Mouse (Mus musculus): ENCODE measurements around the gene Cog5. TPM values are rescaled to one million over a fixed set of nuclear protein-coding genes. Genes with fewer than 3 reads are reported as not detected.

The Cog5 gene
- polyA plus RNA-seq, 1 experiment from 2014 or later: 32.2 TPM

GRCm38 (mm10) chr12:31656841-31657240 is 2.2 kb downstream of the Cog5 start:
- Histone ChIP-seq H3K36me3 (0 out of 2 replicates have a peak, but pooled peaks cover under 1% of the 10 kb centered on the region), H3K4me3 (no peak overlapping the region), H3K27me3 (no peaks in the 10 kb centered on the region), H3K9me3 (no peaks in the 10 kb centered on the region), H3K9ac (no peak overlapping the region), H3K4me2 (no peak overlapping the region), H3K4me1 (replicated peaks) (peaks cover 4% of the 10 kb centered on the region), H3K27ac (no peak overlapping the region)
- whole genome bisulfite sequencing: 100% methylated on average over 2 of the region's 2 CpGs
- ATAC-seq (ENCODE audit: low FRiP score): no peak

GRCm38 (mm10) chr12:31665999-31666398 is 11.3 kb downstream of the Cog5 start:
- Histone ChIP-seq H3K4me2 (no peak overlapping the region), H3K36me3 (peaks cover 40% of the 10 kb centered on the region), H3K4me3 (no peak overlapping the region), H3K4me1 (replicated peaks) (no peaks in the 10 kb centered on the region), H3K9me3 (no peaks in the 10 kb centered on the region), H3K9ac (no peak overlapping the region), H3K27ac (no peak overlapping the region), H3K27me3 (no peaks in the 10 kb centered on the region)
- WGBS: 75% methylated on average over 6 of the region's 6 CpGs
- ATAC-seq (ENCODE audit: low FRiP score): no peak

GRCm38 (mm10) chr12:31667187-31667586 is 12.5 kb downstream of the Cog5 start:
- Histone ChIP-seq H3K4me2 (no peak overlapping the region), H3K27me3 (no peaks in the 10 kb centered on the region), H3K9me3 (no peaks in the 10 kb centered on the region), H3K4me1 (replicated peaks) (no peaks in the 10 kb centered on the region), H3K4me3 (no peak overlapping the region), H3K36me3 (peaks cover 43% of the 10 kb centered on the region), H3K9ac (no peak overlapping the region), H3K27ac (no peak overlapping the region)
- WGBS: 57% methylated on average over 3 of the region's 3 CpGs
- ATAC-seq (ENCODE audit: low FRiP score): no peak

- Histone ChIP-seq H3K27ac (no peak overlapping the region), H3K4me1 (replicated peaks) (no peaks in the 10 kb centered on the region), H3K4me3 (no peak overlapping the region), H3K27me3 (no peaks in the 10 kb centered on the region), H3K9me3 (no peaks in the 10 kb centered on the region), H3K4me2 (no peak overlapping the region), H3K36me3 (peaks cover 11% of the 10 kb centered on the region), H3K9ac (no peak overlapping the region)
- WGBS: 93% methylated on average over 3 of the region's 3 CpGs
- ATAC-seq (ENCODE audit: low FRiP score): no peak
These were observed 32.0 kb downstream of the Cog5 start for GRCm38 (mm10) chr12:31686679-31687078.

DNA sequence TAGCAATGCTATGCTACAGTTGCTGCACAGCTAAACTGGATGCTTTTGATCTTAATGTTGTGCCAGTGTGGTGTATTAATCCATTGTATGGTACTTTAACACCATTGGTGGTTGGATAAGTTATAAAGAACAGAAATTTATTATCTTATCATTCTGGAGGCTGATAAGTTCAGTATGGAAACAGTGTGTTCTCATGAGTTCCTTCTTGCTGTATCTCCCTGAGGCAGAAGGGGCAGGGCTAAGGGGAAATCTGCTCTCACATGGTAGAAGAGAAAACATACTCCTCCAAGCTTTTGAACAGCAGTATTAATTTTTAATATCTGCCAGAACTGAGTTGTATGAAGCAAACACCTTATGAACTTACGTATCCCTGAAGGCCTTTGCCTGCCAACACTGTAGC is 38.6 kb downstream of the Cog5 start:
- no peak overlapping the region for H3K4me2 ChIP-seq
- no peak overlapping the region for H3K27ac ChIP-seq
- no peaks in the 10 kb centered on the region for H3K4me1 ChIP-seq (replicated peaks)
- H3K4me3 ChIP-seq: no peak overlapping the region
- H3K36me3 ChIP-seq: peaks cover 12% of the 10 kb centered on the region
- no peaks in the 10 kb centered on the region for H3K9me3 ChIP-seq
- no peaks in the 10 kb centered on the region for H3K27me3 ChIP-seq
- WGBS: 93% methylated on average over 1 of the region's 1 CpGs
- no peak for ATAC-seq (ENCODE audit: low FRiP score)
- no peak overlapping the region for H3K9ac ChIP-seq

DNA sequence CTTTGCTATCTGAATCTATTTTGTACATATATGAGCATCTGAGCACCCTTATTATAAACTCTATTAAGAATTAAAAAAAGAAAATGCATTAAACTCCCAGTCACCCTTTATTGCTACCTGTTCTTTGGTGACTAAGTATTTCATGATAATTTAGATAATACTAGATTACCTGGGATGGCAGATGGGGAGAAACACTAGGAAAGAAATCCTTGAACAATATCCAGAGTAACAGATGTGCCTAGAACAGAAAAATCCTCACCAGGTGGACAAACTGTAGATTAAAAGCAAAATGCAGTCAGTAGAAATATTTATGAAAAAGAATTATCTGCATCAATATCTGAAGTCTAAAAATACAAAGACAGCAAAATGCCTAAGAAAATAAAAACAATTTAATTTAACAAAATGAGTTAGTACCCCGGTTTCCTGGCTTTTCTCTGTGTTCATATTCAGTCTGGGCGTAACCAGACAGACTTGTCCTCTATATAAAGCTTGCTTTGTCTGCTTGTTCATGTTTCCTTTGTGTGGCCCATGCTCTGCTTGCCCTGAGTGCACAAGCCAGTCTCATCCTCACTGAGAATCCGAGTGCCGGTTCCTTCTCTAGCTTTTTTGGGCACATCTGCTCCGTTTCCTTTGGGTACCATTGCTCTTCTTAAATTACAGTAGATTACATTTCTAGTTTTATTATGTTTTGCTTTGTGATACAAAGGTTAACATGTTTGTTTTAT is 46.1 kb downstream of the Cog5 start:
- Histone ChIP-seq H3K4me1 (replicated peaks) (0 out of 2 replicates have a peak, but pooled peaks cover 2% of the 10 kb centered on the region), H3K9me3 (no peaks in the 10 kb centered on the region), H3K9ac (no peak overlapping the region), H3K36me3 (peaks cover 9% of the 10 kb centered on the region), H3K4me3 (no peak overlapping the region), H3K27ac (no peak overlapping the region), H3K27me3 (no peaks in the 10 kb centered on the region), H3K4me2 (no peak overlapping the region)
- no peak for ATAC-seq (ENCODE audit: low FRiP score)
- WGBS: 43% methylated on average over 5 of the region's 5 CpGs

DNA sequence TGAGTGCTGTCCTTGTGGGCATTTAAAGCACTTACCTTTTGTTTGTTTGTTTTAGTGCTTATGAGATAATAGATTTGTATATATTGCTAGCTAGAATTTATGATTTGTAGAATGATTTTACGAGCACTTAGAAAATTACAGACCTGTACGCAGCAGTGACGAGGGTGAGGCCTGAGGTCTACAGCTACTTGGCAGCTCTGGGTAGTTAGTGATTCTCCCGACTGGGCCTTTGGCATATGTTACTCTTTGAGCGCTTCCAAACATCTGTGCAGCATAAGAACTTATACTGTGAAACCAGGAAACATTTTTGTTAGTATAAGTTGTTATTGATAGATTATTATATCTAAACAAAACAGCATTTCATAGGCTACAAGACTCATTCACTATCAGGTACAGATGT is 46.7 kb downstream of the Cog5 start:
- Histone ChIP-seq H3K4me1 (replicated peaks) (0 out of 2 replicates have a peak, but pooled peaks cover 2% of the 10 kb centered on the region), H3K9ac (no peak overlapping the region), H3K9me3 (no peaks in the 10 kb centered on the region), H3K4me2 (no peak overlapping the region), H3K4me3 (no peak overlapping the region), H3K27ac (no peak overlapping the region), H3K27me3 (no peaks in the 10 kb centered on the region), H3K36me3 (peaks cover 9% of the 10 kb centered on the region)
- WGBS: 80% methylated on average over 5 of the region's 5 CpGs
- no peak for ATAC-seq (ENCODE audit: low FRiP score)

DNA sequence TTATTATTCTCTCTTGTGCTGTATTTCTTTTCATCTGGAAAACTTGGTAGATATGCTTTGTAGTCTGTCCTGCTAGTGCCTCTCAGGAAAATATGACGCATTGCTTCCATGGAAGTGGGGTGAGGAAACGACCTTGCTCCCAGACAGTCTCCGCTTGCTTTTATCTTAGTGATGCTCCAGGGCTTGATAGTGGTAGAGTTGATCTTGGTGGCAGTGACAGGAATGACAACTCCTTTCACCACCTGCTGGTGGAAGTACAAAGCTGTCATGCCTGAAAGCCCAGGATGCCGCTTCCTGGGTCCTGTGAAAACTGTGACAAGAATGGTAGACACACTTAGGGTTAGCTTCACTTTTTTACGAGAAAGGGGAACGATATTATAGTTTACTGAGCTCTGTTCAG is 49.2 kb downstream of the Cog5 start:
- Histone ChIP-seq H3K9ac (no peak overlapping the region), H3K4me3 (no peak overlapping the region), H3K9me3 (no peaks in the 10 kb centered on the region), H3K27me3 (no peaks in the 10 kb centered on the region), H3K4me1 (replicated peaks) (peaks cover 3% of the 10 kb centered on the region), H3K36me3 (no peaks in the 10 kb centered on the region), H3K27ac (no peak overlapping the region), H3K4me2 (no peak overlapping the region)
- no peak for ATAC-seq (ENCODE audit: low FRiP score)
- WGBS: 74% methylated on average over 6 of the region's 6 CpGs

- no peak overlapping the region for H3K4me2 ChIP-seq
- no peak overlapping the region for H3K4me3 ChIP-seq
- peaks cover 15% of the 10 kb centered on the region for H3K4me1 ChIP-seq (replicated peaks)
- 63% methylated on average over 2 of the region's 2 CpGs for WGBS
- no peaks in the 10 kb centered on the region for H3K27me3 ChIP-seq
- no peak overlapping the region for H3K9ac ChIP-seq
- 0 out of 2 replicates have a peak, but pooled peaks cover 3% of the 10 kb centered on the region for H3K36me3 ChIP-seq
- H3K9me3 ChIP-seq: no peaks in the 10 kb centered on the region
- no peak for ATAC-seq (ENCODE audit: low FRiP score)
- H3K27ac ChIP-seq: no peak overlapping the region
These were observed 51.5 kb downstream of the Cog5 start for GRCm38 (mm10) chr12:31706168-31706567.

- no peak overlapping the region for H3K9ac ChIP-seq
- 0 out of 2 replicates have a peak, but pooled peaks cover 3% of the 10 kb centered on the region for H3K36me3 ChIP-seq
- peaks cover 15% of the 10 kb centered on the region for H3K4me1 ChIP-seq (replicated peaks)
- no peaks in the 10 kb centered on the region for H3K27me3 ChIP-seq
- no peak for ATAC-seq (ENCODE audit: low FRiP score)
- WGBS: 74% methylated on average over 1 of the region's 1 CpGs
- H3K27ac ChIP-seq: no peak overlapping the region
- no peaks in the 10 kb centered on the region for H3K9me3 ChIP-seq
- H3K4me3 ChIP-seq: no peak overlapping the region
- H3K4me2 ChIP-seq: no peak overlapping the region
These were observed 52.9 kb downstream of the Cog5 start for GRCm38 (mm10) chr12:31707531-31707930.

DNA sequence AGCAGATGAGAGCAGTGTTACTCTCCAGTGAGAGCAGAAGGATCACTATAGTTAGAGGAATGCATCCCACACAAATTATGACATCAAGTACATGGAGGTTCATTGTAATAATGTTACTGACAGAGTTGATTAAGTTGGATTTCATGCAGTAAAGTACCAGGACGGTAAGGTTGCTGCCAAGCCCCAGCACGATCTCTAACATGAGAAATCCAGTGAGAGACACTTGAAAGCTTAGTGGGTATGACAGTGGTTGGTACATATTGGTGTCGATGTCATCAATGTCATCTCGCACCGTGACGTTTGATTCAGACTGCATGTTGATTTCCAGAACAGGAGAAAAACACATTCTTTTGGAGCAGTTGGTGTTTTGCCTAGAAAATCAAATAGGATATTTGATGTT is 55.0 kb downstream of the Cog5 start:
- 73% methylated on average over 6 of the region's 6 CpGs for WGBS
- 0 out of 2 replicates have a peak, but pooled peaks cover 3% of the 10 kb centered on the region for H3K36me3 ChIP-seq
- peak overlapping the region; percentile 15; the same call in 1 of the 2 replicates for H3K9ac ChIP-seq
- H3K27me3 ChIP-seq: no peaks in the 10 kb centered on the region
- no peaks in the 10 kb centered on the region for H3K9me3 ChIP-seq
- peak overlapping the region; percentile 53 for H3K4me2 ChIP-seq
- H3K4me1 ChIP-seq (replicated peaks): peaks cover 15% of the 10 kb centered on the region
- no peak for ATAC-seq (ENCODE audit: low FRiP score)
- no peak overlapping the region for H3K27ac ChIP-seq
- peak overlapping the region; percentile 9; the same call in 1 of the 2 replicates for H3K4me3 ChIP-seq

- 23% methylated on average over 5 of the region's 5 CpGs for WGBS
- Histone ChIP-seq H3K9me3 (no peaks in the 10 kb centered on the region), H3K27ac (peak overlapping the region; percentile 55), H3K4me1 (replicated peaks) (peaks cover 15% of the 10 kb centered on the region), H3K4me2 (peak overlapping the region; percentile 60), H3K4me3 (peak overlapping the region; percentile 46), H3K36me3 (0 out of 2 replicates have a peak, but pooled peaks cover 3% of the 10 kb centered on the region), H3K9ac (peak overlapping the region; percentile 70), H3K27me3 (no peaks in the 10 kb centered on the region)
- ATAC-seq (ENCODE audit: low FRiP score): peak; percentile 53
These were observed 57.6 kb downstream of the Cog5 start for GRCm38 (mm10) chr12:31712233-31712632.

- Histone ChIP-seq H3K4me1 (replicated peaks) (peaks cover 15% of the 10 kb centered on the region), H3K27ac (no peak overlapping the region), H3K4me3 (peak overlapping the region; percentile 46), H3K4me2 (peak overlapping the region; percentile 60), H3K9ac (no peak overlapping the region), H3K9me3 (no peaks in the 10 kb centered on the region), H3K27me3 (no peaks in the 10 kb centered on the region), H3K36me3 (0 out of 2 replicates have a peak, but pooled peaks cover 3% of the 10 kb centered on the region)
- ATAC-seq (ENCODE audit: low FRiP score): no peak
- WGBS: 61% methylated on average over 4 of the region's 4 CpGs
These were observed 58.1 kb downstream of the Cog5 start for GRCm38 (mm10) chr12:31712727-31713126.

All from hindbrain, embryonic 13.5 days (tissue).